Mouse (Mus musculus) heart, adult 18-20 months (tissue): ENCODE data around the gene Hivep3. TPM values are rescaled to one million over a fixed set of nuclear protein-coding genes. Genes with fewer than 3 reads are reported as not detected.

Source experiments
- DNase-seq, 2 experiments: peaks; one replicate each; pipeline ENCODE4 v3.0.0; 2021 to 2022; ENCODE audit warnings: mixed read lengths in 1 of 2
- total RNA-seq, 2 experiments: library from RNA; stranded (reverse); gene quantifications; 2 replicates each; pipeline ENCODE4 v1.2.3; 2021

The Hivep3 gene
- total RNA-seq, 2 experiments from 2014 or later = 5.3 to 6.8 TPM

DNA sequence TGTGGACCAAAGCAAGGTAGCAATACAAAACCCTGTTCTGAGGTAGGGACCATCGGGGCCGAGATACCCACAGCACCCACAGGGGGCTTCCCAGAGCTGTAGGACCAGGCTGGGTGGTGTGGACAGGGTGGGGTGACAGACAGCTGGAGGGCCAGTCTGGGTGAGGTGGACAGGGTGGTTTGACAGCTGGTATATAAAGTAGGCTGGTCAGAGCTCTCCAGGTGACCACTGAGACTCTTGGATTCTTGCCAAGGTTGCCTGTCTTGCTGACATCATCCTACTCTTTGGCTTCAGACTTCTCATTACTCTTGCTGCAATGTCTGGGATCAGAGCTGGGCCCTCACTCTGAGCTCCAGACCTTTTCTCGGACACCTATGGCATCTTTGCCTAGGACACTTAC is 372.8 kb downstream of the Hivep3 start:
- no peak for DNase-seq

DNA sequence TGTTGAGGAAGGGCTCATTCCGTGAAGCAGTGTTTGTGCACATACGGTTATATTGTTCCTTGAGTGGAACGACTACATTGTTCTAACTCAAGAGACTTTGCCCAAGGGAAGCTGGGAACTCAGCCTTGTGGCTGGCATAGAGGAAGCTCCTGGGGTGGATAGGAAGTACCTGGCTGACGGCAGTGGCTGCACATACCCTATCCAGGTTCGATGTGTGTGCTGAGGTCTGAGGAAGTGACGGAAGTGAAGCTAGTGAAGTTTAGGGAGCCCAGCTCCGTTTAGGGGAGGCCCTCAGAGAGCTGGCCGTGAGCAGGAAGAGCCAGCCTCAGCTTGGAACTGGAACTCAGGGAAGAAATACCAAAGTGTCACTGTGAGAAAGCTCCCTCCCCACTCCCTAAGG is 374.2 kb downstream of the Hivep3 start:
- DNase-seq = no peak

DNA sequence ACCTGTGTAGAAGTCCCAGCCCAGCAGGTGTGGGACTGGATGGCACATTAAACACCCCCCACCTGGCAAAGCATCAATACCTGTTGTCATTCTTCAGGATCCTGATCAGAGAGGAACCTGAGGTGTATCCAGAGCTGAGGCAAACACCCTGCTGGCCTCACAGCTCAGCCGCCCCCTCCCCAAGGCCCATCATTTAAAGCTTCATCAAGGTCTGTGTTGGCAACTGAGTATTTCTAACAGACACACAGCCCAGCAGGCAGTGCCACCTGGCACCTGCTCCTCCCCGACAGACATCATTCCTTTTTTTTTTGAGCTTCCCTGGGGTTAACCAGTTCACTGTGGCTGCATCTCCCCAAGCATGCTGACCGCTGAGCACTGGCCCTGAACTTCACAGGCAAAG is 381.9 kb downstream of the Hivep3 start:
- no peak for DNase-seq

DNA sequence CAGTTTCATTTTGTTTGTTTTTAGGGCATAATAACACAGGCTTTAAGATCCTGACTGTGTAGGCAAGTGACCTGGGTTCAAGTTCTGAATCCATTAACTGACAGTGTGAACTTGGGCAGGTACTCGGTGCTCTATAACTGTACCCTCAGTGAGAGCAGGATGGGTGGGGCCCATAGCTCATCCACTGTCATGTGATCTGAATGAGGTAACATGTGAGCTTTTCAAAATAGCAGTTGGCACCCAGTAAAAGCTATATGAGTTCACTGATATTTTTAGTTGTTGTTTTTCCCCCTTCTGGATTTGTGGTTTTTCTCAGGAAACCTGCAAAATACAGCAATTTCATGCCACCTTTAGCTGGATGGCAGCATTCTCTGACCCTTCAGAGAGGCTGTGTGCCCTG is 382.7 kb downstream of the Hivep3 start:
- DNase-seq = no peak

DNA sequence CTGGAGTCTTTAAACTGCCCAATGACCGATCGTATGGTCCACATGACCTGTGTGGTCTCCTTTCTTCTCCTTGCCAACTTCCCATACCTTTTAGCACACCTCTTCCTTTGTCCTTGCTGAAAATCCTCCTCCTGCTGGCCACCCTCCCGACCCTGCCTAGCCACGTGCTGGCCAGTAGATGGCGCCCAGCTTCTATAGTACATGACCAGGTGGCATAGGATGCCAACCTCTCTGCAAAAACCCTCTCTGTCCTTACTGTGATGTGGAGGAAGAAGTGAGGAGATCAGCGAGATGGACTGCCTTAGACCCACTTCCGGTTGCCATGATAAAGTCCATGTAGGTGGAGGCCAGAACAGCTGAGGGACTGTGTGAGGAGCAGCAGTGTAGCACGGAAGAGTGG is 386.7 kb downstream of the Hivep3 start:
- peak; percentile 61 to 80 for DNase-seq

DNA sequence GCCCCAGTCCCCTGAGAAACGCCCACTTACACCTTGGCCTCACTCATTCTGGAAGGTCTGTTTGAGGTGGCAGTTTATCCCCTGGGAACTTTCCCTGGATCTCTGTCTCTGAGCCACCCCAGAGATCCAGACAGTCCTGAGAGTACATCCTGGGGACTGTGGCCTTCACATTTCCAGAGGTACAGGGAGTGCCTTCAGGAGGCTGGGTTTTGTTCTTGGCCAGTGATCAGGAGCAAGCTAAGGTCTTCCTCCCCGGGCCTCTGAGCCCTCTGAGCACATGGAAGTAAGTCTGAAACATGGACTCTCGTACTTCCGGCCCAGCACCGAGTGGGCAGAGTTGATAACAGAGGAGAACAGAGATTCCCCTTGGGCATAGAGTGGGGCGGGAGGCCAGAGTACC is 391.1 kb downstream of the Hivep3 start:
- no peak for DNase-seq

DNA sequence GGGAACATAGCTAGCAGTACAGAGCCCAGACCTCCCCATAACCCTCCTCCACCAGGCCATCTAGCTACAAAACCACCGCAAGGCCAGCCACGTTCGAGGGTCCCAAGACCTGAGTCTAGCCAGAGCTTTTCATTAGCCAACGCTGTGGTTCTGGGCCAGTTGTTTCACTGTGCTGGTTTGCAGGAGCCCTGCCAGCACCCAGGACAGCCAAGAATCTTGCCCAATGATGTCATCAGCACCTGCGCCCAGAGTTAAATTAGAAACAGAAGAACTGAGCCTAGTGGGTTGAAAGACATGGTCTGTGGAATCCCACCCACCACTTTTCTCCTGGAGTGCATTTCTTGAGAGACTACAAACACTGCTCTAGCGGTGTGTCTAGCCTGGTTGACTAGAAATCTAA is 392.5 kb downstream of the Hivep3 start:
- peak; percentile 75 to 77 for DNase-seq

DNA sequence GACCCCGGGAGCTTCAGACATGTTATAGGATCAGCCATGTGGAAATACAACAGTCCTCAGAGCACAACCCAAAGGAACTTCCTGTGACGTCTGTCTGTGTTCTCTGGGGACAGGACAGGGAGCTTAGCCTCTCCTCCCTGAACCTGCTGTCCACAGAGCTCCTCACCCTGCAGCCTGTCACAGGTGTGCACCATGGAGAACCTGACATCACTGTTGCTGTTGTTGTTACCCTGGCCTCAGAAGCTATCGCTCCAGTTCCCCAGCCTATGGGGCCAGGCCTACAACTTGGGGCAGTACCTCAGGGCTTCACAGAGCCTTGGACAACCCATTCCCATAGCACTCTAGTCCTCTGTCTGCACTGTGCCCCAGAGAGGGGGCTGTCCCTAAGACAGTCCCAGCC is 393.7 kb downstream of the Hivep3 start:
- no peak for DNase-seq

DNA sequence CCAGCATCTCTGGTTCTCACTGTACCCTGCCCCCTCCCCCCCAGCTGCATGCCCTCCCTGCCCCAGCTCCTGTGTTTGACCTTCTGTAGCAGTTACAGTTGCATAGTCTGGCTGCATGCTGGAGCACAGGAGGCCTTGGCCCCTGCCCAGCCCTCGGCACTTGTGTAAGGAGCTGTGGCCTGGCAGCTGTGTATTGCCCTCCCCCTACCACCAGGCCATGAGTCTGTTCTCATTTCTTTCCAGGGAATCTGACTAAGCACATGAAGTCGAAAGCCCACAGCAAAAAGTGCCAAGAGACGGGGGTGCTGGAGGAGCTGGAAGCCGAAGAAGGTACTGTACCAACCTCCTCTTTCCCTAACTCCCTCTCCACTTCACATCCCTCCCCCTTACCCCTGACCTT is 394.4 kb downstream of the Hivep3 start:
- peak; percentile 67 to 82 for DNase-seq

DNA sequence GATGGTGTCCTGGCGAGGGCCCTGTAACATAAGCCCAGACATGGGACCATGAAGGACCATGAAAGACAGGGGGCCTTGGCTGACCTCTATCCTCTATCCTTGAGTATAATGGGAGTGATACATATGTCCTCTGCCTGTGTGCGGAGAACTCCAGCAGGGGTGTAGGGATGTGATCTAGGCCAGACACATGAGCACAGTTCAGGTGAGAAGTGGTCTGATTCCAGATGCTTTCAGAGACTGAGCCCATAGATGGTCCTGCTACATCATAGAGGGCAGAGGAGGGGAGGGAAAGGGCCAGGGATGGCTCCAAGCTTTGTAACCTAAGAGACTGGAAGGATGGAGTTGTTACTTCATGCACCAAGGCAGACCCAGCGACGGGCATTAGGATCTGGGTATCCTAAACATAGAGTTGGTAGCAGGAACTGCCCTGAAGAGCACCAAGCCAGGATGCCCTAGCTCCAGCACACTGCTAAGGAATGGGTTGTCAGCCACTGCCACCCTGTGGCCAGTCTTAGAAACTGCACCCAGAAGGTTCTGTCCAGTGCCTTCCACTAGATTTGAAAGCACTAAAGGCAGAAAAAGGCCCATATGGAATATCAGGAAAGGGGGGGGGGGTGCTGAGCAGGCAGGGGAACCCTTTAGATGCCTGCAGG is 395.8 kb downstream of the Hivep3 start:
- DNase-seq = peak; percentile 48 to 66

DNA sequence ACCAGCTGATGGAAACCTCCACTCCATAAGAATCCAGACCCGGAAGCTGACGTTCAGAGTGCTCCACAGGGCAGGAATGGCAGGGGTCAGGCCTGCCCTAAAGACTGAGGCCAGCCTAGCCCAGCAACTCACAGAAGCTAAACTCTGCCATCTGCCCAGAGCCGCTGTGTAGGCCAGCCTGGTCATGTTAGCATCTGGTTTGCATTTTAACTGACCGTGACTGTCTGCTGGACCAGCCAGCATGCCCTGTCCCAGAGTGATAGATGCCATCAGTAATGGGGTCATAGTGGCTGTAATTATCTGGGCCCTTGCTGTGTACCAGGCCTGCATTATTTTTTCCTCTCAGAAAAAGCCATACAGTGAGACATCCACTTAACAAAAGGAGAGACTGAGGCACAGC is 397.3 kb downstream of the Hivep3 start:
- no peak for DNase-seq

DNA sequence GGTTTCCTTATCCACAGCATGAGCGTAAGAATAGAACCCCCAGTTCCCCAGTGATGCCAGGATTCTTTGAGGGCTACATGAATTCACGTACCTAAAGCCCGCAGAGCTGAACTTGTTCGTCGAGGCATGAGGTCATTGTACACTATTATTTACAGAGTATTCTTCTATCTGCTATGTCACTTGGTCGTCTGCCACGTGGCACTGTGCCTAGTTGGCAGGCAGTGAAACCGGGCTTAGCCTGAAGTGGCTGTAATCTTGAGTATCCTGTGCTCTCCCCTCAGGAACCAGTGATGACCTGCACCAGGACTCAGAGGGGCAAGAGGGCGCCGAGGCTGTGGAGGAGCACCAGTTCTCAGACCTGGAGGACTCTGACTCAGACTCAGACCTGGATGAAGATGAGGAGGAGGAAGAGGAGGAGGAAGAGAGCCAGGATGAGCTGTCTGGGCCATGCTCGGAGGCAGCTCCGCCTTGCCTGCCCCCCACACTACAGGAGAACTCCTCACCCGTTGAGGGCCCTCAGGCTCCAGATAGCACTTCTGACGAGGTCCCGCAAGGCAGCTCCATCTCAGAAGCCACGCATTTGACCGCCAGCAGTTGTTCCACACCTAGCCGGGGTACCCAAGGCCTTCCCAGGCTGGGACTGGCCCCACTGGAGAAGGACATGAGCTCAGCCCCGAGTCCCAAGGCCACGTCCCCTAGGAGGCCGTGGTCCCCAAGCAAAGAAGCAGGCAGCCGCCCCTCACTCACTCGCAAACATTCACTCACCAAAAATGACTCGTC is 398.0 kb downstream of the Hivep3 start:
- DNase-seq = peak; percentile 77

DNA sequence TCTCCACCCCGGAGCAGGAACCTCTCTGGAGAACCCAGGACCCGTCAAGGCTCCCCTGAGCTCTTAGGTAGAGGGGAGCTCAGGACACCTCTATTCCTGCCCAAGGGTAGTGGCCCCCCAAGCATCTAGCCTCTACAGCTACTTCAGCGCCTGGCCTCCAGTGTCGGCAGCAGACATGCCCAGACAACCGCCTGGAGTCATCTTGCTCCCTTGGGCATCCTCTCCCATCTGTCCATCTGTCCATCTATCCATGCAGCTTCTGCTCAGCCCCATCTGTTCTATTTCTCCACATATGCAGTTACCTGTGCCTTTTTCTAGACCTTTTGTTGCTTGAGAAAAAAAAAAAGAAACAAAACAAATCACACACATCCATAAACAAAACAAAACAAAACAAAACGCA is 400.6 kb downstream of the Hivep3 start:
- no peak for DNase-seq

DNA sequence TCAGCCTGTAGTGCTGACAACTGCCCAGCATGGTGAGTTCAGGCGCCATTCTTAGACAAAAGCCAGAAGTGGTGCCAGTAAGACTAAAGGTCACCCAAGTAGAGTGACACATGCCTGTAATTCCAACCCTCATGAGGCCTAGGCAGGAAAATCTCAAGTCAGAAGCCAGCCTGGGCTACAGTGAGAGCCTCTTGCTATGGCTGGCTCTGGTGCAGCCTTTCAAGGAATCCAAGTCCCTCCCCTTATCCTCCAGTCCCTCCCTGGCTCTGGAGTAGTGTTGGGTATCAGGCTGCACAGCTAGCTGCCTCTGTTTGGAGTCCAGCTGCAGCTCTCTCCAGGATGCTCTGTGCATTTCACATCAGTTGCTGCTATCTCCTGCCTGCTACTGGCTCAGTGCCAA is 408.2 kb downstream of the Hivep3 start:
- DNase-seq = no peak

DNA sequence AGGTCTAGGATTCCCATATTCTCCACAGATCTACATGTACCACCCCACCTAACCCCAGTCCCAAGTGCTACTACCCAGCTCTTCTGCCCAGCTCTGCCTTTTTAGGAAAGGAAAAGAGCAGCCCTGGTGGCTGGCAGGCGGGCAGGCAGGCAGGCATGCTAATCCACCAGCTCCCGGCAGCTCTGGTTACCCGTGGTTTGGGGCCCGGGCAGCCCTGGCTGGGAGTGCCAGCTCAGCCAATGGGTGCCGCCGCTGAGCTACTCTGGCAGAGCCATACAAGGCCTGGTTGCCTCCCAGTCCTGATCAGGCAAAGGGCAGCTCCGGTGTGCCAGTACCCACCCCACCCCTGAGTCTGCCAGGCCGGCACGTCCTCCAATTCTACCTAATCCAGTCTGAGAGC is 409.3 kb downstream of the Hivep3 start:
- DNase-seq = no peak

DNA sequence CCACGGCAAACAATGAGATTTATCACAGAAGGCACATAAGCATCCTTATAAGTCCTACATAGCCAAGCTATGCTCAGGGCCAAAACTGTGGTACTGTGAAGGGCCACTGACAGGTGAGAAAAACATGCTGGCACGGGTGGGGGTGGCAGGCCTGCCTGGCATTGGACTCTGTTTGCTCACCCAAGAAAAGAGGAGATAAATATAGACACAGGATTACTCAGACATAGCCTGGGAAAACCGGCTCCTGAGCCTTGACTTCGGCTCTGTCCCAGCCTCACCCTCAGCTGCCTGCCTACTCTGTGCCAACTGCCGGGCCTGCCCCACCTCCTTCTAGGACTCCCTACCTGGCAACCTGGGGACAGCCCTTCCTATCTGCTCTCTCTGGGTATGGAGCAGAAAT is 410.8 kb downstream of the Hivep3 start:
- peak; percentile 64 to 81 for DNase-seq

DNA sequence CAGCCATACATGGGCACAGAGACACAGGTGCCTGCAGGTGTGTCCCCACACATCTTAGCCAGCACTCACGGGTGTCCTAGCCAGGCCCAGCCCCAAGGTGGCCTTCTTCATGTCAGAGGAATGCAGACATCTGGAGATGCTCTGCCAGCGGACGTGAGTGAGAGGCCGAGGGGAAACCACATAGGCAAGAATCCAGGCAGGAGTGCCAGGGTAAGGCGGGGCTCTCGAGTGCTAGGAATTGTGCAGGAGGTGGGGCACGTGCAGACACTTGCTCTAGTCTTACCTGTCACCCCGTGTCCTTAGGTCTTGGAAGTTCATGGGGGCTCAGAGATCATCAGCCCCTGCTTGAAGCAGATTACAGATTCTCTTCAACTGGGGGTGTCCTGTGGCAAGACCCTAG is 412.3 kb downstream of the Hivep3 start:
- no peak for DNase-seq

DNA sequence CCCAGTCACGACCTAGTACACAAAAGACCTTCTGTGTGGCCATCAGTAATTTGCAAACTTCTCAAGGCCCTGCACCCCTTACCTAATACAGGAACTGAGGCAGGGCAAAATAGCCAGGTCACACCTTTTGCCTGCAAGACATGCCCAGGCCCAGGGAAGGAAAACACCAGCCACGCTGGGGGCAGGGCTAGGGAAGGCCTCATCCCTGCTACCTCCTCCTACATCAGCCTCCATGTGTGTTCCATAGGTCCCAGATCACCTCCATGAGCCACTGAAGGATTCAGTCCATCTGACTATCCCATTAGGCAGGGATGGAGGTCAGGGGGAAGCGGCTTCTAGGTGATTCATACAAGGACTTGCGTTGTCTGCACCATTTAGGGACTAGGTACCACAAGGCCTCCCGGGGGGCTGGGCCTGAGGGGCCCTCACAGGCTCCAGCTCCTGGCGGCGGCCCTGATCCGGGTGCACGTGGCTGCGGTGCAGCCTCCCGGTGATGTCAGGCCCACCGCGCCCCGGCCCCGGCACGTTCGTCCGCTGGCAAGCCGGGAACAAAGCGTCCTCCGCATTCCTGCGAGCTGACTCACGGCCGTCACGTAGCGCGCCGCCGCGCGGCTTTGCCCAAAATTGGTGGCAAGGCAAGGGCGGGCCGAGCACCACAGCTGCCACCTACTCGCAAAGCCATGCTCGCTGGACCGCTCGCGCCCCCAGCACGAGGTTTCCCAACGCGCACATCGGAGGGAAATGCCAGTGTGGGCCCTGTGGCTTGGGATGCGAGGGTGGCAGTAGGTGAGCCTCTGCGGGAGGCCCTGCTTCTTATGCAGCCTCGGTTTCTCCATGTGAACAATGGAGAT is 414.9 kb downstream of the Hivep3 start:
- peak; percentile 86 to 88 for DNase-seq

DNA sequence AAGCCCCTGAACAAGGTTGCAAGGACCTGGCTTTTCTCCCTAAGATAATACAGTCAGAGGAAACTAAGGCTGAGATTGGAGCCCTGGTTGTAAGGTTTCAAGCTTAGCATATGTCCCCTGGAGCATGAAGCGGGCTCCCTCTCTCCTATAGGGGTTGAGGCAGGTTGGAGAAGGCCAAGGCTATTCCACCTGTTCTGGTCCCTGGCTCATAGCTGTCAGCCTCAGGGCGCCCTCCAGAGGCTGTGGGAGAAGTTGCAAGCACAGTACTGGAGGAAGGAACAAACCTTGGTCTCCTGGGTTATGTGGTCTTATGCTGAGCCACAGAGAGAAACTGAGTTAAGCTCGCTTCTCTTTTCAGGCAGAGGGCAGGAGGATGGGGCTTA is 415.5 kb downstream of the Hivep3 start:
- DNase-seq = no peak

DNA sequence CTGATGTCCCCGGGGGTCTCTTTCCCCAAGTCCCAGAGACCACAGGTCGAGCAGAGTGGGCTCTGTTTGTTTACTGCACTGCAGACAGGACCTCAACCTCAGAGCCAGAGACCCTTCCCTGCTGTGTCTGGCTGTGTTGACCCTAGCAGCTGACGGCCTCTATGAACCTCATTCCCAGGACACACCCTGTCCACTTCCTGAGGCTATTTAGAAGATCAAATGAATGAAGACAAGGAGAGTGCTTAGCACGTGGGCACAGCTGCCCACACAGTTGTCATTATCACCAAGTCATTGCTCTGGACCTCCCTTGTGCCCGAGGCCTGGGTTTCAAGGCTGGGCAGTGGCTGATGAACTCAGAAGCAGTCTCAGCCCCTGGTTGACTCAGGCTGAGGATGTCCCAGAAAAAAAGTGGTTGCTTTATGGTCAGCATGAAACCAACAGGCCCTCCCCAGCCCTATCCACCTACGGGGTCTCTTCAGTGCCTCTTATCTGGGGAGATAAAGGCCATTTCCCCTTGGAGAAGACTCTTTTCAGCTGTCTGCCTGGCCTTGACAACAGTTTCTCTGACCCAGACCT is 416.8 kb downstream of the Hivep3 start:
- DNase-seq = no peak

DNA sequence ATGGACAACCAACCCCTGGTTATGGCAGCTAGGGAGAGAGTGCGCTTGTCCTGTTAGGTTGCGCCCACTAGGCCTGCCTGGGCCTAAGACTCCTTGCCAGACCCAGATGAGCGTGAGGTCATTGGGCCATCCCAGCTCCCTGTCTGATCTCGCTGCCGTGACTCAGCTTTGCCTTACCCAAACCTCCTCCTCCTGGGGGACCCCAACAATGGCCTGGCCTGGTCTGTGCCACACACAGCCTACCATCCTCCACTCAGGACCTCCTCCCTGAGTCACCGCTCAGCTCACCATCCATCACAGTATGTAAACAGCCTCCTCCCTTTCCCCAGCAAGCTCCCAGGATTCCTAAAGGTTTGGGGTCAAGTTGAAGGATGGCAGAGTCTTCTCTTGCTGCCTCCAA is 418.3 kb downstream of the Hivep3 start:
- DNase-seq = no peak

DNA sequence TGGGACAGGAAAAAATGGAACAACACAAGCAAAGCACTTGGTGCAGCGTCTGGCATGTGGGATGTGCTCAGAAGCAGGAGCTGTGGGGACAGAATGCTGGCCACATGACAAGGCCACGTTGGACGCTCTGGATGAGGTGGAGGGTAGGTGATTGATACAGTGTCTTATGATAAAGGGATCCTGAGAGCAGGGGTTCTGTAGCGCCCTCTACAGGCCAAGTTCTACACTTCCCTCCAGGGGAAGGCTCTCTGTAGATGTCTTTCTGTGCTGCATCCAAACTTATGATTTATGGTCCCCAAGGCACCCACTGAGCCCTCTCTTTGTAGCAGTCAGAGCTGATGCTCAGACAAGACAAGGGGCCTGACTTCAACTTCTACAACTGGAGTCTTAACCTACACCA is 419.1 kb downstream of the Hivep3 start:
- no peak for DNase-seq

DNA sequence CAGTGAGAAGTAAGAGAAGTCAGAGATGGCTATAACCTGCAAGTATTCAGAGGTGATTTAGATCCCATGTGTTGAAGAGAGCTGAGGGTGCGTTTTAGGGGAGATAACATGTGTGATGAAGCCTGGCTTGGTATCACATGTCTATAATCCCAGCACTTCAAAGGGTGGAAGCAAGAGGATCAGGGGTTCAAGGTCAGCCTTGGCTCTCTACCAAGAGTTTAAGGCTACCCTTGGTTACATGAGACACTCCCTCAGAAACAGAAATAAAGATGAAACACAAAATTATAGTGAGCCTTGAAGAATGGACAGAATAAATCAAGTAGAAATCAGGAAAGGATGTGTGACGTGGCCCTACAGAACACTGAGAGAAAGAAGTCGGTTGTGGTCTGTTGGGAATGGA is 420.2 kb downstream of the Hivep3 start:
- no peak for DNase-seq
